In the genomic region with DNA sequence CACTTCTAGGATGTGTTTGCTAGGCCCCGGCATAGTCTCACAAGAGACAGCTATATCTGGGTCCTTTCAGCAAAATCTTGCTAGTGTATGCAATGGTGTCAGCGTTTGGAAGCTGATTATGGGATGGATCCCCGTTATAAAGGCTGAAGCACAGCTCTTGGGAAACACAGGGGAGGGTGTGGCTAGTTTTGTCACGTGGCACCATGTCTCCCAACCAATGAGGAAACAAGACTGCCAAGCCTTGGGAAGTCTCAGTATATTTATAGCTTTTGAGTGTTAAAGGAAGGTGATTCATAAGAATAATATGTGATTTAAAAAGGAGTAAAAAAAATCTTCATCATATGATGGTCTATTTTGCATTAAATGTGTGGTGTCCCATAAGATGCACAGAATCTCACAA, we compare ENCODE assay signal across 23 mouse cellular contexts.
"Had no signal": no experiment of that assay in that cellular context is flagged by ENCODE, and none has a peak within 500 bp of the region (broad histone marks: within the 10 kb centered on the region; RNA-seq: fewer than 3 reads in every experiment).

No protein-coding gene starts in this region.

- H3K4me1 ChIP-seq: liver, embryonic 12.5 days; liver, embryonic 15.5 days; lung, embryonic 15.5 days; neural tube, embryonic 12.5 days had no signal

- H3K9me3 ChIP-seq: limb, embryonic 10.5 days; limb, embryonic 13.5 days; liver, embryonic 12.5 days; liver, embryonic 15.5 days; lung, embryonic 15.5 days; neural tube, embryonic 12.5 days; neural tube, embryonic 15.5 days had no signal

- H3K9ac ChIP-seq: limb, embryonic 13.5 days; liver, embryonic 12.5 days; liver, embryonic 15.5 days; lung, embryonic 15.5 days; neural tube, embryonic 12.5 days; neural tube, embryonic 15.5 days had no signal

- H3K36me3 ChIP-seq: limb, embryonic 10.5 days; limb, embryonic 13.5 days; liver, embryonic 12.5 days; liver, embryonic 15.5 days; lung, embryonic 15.5 days; neural tube, embryonic 12.5 days; neural tube, embryonic 15.5 days had no signal

- H3K27me3 ChIP-seq: limb, embryonic 13.5 days; liver, embryonic 12.5 days; liver, embryonic 15.5 days; lung, embryonic 15.5 days; neural tube, embryonic 12.5 days; neural tube, embryonic 15.5 days had no signal

- ATAC-seq: liver, embryonic 12.5 days had no signal

- H3K4me2 ChIP-seq: limb, embryonic 13.5 days; liver, embryonic 12.5 days; liver, embryonic 15.5 days; lung, embryonic 15.5 days; midbrain, embryonic 11.5 days; neural tube, embryonic 12.5 days; neural tube, embryonic 15.5 days had no signal

- DNase-seq: kidney, postnatal 25 days; layer of hippocampus, adult 9-11 months; liver; lung, adult 18-20 months; lung, postnatal 4 days; midbrain, embryonic 14.5 days; right cerebral cortex, adult 18-20 months; right cerebral cortex, postnatal 14 days; right cerebral cortex, postnatal 4 days; thymus, adult 2 months; thymus, postnatal 14 days; thymus, postnatal 4 days had no signal

- H3K4me3 ChIP-seq: layer of hippocampus, adult 2 months; limb, embryonic 10.5 days; limb, embryonic 13.5 days; liver, embryonic 12.5 days; liver, embryonic 15.5 days; lung, embryonic 15.5 days; neural tube, embryonic 12.5 days; neural tube, embryonic 15.5 days had no signal

- H3K27ac ChIP-seq: kidney, postnatal 0 days; layer of hippocampus, adult 2 months; limb, embryonic 10.5 days; limb, embryonic 13.5 days; liver, embryonic 12.5 days; liver, embryonic 15.5 days; lung, embryonic 15.5 days; neural tube, embryonic 12.5 days; neural tube, embryonic 15.5 days; stomach, postnatal 0 days had no signal
